Mouse (Mus musculus) lung, postnatal 0 days (tissue): ENCODE measurements around the gene Platr25.
"Not testable (repeated sequence)": the region's sequence is repeated elsewhere in the genome, so short reads cannot be mapped to it uniquely, and the experiment has no call there.

Source experiments
- CTCF ChIP-seq: IDR thresholded peaks from 2 replicates; pipeline ENCODE4 v1.5.1; 2016; ENCODE audit warnings: antibody characterized with exemption, mild to moderate bottlenecking
- EP300 ChIP-seq: IDR thresholded peaks from 2 replicates; pipeline ENCODE4 v1.6.1; 2016; ENCODE audit warnings: antibody characterized with exemption, mild to moderate bottlenecking, control low read depth

DNA sequence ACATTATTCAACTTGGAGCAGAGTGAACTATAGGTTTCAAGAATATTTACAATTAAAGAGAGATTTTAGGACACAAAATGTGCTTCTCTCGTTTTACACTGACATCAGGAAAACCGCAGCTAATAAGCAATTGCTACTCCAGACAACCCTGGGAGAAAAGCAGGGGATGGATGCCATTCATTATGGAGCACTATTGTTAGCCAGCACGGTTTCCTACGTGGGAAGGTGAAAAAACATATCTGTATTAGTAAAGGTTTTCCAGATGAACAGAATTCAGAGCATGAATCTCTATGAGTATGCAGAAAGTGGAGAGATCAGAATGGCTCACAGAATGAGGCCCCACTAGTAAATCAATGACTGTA lies 75.2 kb downstream of the Platr25 start:
- TF ChIP-seq CTCF, EP300: not testable (repeated sequence)
